Mouse (Mus musculus) c-Kit-positive CD71-positive TER-119-negative erythroid progenitor cells, embryonic 14.5 days (primary cell): Measurements from ENCODE around the gene Pabpc6.

Experiments used
- DNase-seq: peaks from one replicate; pipeline ENCODE4 v3.0.0-alpha.2; 2013; ENCODE audit warnings: low read depth

Gene Pabpc6

DNA sequence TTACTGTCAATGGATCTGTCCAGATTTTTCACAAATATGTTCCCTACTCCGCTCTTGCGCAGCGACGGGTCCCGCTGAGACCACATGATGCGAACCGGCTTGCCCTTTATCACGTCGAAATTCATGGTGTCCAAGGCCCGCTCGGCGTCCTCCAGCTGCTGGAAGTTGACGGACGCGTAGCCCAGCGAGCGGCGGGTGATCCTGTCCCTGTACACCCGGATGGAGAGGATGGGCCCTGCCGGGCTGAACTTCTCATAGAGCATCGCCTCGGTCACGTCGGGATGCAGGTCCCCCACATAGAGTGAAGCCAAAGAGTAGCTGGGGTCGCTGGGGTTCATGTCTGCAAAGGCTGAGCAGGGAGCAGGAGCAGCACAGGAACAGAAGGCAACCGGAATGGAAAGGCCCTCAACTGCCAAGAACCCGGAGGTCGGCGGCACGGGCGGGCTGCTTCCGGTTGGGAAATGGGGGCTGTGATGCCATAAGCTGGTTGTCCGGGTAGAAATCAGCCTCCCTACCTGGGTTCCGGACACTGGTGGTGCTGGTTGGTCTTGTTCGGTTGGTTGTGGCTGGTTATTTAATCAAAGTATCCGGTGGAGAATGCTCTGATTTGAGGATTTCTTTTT lies at the start of gene Pabpc6:
TSS of gene Pabpc6 (minus strand) at position 435 of the 623 bp plus-strand sequence.
- DNase-seq, result no peak

DNA sequence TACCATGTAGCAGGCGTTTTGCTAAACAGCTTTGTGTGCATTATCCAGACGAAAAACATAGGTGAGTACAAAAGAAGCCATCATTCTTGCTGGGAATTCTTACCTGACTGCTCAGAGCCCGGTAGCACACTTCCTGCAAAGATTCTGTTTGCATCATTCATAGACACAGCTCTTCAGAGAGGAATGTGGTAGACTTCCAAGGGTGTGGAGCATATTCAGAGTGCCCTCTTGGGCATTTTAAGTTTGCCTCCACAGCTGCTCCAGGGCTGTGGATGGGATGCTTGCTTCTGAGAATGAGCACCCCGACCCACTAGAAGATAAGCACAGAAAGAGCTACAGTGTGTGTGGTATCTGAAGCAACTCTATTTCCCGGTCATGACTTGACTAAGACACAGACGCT lies 41.4 kb upstream of the Pabpc6 start:
- DNase-seq, result no peak

DNA sequence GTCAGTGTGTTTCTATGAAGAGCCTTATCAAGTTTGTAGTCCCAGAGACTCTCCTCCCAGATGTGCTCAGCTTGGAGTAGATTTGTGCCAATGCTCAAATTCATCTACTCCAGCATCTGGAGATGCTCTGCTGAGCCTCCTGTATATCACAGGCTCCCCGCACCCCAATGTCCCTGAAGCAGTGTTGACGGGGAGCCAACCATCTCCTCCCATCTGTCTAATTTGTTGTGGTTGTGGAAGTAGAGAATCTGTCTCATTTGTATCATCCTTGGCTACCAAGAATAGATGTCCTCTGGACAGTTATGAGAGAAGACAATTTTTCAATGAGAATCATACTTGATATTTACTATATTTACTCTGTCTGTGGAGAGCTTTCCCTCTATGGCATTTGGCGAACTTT lies 39.4 kb upstream of the Pabpc6 start:
- no peak for DNase-seq

DNA sequence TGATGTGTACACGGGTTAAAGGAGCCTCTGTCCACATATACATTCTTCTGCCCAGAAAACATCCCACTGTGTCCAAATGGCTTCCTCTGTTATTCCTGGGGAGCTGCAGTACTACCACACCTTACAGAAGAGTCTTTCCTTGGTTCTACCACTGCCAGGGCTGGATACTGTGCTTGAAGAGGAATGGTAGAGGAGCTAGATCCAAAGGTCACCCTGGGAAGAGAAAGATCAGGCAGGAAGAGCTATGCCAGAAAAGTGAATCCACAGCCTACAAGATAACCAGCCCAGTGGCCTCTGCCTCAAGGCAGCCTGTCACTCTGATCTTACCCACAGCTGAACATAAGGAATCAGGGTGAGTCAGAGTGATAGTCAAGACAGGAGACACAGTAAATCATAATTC lies 37.8 kb upstream of the Pabpc6 start:
- no peak for DNase-seq

DNA sequence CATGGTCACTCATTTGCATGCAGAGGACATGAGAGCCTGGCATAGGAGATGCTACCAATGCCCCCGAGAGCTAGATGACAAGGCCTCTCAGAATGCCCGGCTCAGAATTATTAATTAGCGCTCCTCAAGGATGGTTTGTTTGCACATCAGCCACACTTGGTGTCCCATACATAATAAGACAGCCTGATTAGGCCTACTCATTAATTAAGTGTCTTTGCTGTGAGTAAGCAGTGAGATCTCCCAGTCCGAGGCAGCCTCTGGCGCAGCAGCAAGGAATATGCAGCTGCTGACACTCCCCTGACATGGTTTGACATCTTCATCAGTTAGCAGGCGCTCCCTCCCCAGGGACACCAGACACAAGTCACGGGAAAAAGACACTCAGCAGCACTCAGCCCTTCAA lies 28.2 kb upstream of the Pabpc6 start:
- DNase-seq, result no peak

DNA sequence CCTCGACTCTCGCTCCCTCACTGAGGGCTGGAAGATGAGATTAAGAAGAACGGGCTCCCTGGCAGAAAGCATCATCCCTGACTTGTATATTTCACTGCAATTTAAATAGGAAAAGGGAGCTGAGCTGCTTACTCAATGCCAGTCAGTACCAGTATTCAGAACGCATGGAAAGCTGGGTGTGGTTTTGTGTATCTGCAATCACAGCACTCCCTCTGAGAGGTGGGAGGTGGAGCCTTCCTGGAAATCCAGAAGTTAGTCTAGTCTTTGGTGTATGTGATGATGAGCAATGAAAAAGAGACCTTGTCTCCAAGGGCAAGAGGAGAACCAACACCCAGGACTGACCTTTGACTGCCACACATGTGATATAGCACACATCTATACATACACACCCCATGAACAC lies 21.7 kb upstream of the Pabpc6 start:
- DNase-seq, result no peak

DNA sequence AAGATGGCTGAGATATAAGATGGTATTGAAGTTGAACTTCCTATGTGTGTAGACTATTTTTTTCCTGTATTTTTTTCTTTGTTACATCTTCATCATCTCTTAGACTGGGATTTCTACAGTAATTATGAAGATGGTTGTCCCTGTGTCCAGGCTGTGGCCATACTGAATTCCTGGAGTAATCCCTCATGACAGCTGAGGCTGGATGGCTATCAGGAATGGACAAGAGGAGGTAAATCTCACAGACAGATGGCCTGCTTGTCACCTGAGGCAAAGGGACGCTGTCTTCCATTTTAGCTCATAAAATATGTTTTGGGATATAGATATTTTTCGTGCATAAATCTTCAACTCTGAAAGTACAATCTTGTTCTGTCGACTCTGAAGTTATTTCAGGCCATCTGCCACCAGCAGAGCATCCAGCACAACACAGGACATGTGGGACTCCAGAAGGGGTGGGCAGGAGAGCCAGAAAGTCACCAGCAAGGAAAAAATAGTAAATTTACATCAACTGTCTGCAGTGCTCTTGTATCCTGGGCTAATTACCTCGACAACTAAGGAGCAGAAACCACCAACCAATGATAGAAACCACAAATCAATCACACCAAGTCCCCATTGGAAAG lies 14.1 kb upstream of the Pabpc6 start:
- no peak for DNase-seq

DNA sequence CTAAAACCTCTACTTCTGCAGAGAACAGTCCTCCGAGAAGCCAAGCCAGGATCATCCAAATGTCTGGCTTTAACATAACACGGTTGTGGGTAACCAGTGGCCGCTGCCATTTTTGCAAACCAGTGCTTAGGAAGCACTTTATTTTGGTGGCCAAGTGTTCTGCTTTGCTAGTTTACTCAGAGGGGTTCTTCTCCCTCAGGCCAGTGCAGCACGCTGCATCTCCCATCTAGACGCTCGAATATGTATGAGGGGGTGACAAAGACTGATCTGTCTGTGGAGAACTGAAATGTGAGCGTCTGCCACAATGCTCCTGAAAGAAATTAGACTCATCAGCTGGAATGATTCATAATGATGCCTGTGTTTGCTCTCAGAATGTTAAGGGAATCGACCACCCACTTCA lies 11.2 kb upstream of the Pabpc6 start:
- no peak for DNase-seq

DNA sequence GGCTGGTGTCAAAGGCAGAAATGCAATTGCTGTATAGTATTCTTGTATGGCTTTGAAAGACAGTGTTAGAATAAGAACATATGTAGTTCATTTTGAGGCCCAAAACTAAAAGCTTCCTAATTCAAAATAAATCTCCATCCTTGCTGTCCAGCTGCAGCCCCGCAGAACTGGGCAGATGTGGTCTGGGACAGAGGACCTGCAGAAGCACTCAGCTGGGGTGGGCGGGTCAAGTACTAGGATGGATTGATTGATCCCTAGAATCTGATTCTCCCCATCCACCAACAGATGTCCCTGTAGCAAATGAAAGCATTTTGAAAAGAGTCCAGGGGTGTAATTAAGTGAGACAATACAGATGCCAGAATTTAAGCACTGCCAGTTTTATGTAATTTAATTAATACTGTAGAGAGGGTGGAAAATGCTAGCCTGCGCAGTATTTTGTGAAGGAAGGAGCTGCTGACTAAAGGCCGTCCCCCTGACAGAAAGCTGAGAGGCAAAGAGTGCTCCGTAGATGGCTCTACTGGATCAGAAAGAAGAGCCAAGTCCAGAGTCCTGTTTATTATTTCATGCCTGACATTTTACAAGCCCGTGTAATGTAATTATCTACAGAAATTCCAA lies 5.8 kb upstream of the Pabpc6 start:
- no peak for DNase-seq

DNA sequence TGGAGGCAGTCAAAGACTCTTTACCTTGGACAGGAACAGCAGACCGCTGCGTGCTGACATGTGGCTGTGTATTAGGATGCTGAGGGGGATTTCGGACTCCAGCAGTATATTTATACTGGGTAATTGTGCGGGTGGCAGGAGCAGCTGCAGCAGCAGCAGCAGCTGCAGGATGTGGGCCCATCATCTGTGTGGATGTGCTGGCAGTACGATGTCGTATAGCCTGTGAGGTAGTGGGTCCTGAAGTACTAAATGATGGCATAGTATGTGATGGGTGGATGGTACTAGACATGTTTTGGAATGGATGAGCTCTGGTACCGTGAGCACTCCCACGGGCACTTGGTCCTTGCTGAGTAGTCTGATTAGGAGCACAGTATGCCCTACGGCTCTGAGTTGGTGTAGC lies 1.6 kb downstream of the Pabpc6 start:
- no peak for DNase-seq

GRCm38 (mm10) chr17:9658651-9659050 lies 10.9 kb downstream of the Pabpc6 start:
- no peak for DNase-seq

DNA sequence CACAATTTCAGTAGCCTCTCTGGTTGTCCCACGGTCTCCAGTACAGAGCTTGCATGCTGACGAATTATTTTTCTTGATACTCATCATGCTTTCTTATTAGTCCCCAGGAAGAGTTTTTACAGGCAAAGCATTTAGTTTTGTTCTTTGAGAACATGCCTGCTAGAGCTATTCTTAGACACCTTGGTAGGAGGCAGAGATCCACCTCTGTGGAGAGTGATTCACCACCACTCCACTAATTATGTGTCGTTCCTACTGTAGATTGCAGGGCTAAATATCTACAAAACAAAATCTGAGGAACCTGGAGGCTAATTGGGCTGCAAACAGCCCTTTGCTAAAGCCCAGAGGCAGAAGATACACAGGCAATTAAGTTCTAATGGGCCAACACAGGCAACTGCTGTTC lies 15.4 kb downstream of the Pabpc6 start:
- DNase-seq, result no peak

DNA sequence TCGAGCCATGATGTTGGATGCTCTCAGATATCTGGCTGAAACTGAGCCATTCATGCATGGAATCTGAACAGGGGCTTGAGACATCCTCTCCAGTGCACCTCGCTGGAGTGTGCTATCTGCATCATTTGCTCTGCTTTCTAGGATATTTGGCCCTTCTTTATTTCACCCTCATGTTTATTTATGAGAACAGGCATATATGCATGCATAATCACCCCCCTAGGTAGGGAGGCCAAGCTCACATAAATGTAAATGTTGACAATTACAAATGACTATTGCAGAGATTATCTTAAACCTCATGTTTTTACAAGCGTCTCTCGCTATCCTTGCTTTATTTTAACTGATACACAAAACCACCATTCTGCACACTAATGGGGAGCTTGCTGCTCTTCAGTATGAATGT lies 21.9 kb downstream of the Pabpc6 start:
- DNase-seq, result no peak

GRCm38 (mm10) chr17:9643657-9644180 lies 25.8 kb downstream of the Pabpc6 start:
- no peak for DNase-seq

- DNase-seq, result no peak
These were observed 32.5 kb downstream of the Pabpc6 start for GRCm38 (mm10) chr17:9637011-9637410.

DNA sequence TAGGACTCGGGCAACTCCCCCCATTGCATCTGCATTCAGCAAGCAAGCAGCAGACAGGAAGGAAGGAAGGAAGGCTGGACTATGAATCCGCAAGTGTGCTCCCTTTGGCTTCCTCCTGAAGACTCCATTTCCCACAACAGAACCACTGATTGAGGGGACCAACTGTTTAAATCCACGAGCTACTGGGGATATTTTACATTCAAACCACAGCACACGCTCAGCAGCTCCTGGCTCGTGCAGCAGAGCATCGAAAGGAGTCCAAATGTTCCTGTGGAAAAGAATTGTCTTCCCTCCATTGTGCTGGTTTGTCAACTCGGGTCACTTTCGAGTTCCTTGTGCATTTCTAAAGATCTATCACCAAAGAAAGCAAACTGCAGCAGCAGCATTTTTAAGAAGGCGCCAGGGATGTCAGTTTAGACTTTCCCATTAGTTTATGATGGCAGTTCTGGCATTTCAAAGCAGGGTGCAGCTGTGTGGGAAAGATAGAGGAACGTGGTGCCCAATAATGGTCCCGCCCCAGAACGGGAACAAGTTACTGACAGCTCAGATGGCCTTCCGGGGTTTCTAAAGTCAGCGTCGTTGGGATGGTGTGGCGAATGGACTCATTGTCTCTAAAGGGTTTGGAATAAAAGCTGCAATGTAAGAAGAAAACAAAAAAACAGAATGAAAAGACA lies 36.8 kb downstream of the Pabpc6 start:
- no peak for DNase-seq

- no peak for DNase-seq
These were observed 37.4 kb downstream of the Pabpc6 start for GRCm38 (mm10) chr17:9632140-9632539.

DNA sequence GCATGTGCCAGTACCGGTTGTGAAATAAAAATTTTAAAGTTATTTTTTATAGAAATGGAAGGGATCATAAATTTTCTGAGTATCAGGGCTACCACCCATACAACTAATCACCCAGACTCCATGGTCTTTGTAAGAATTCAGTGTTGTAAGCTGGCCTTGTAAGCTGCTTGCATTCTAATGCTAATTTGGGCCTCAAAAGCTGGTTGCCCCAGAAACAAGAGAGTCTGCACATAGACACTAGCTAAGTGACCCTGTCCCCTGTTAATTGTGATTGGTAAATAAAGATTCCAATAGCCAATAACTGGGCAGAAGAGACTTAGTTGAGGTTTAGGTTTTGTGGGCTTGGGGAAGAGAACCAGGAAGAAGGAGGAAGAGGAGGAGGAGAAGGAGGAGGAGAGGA lies 38.4 kb downstream of the Pabpc6 start:
- DNase-seq, result no peak

DNA sequence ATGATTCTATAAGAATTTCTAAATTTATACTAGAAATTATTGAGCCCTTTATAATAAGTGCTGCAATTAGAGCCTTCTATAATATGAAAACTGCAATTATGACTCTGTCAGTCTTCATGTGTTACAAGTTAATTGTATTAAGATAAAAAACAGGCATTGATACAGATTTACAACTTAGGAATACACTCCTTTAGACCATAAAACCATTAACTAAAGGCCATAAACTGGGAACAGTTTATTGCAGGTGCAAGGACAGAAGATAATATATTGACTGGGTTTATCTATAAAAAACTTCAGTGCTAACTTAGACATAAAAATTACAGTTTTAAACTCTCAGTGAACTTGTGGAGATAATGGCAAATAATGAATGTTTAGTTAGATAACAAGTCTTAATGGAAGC lies 42.5 kb downstream of the Pabpc6 start:
- no peak for DNase-seq
